Mouse (Mus musculus): Measurements from ENCODE around the gene Kirrel3.

- TF ChIP-seq CTCF (IDR thresholded peaks at IDR 0.05; ENCODE audit: insufficient read depth, low read length): no peak
- no peak for TF ChIP-seq POLR2A (IDR thresholded peaks at IDR 0.05; ENCODE audit: borderline replicate concordance, extremely low read depth, low read depth, low read length)
Observed at GRCm38 (mm10) chr9:34538591-34539335, 53.1 kb downstream of the Kirrel3 start.
